Comparison of ENCODE assay signal across 8 mouse cellular contexts in genomic region chr13:106936256-106937137, GRCm38 (mm10). TPM values are rescaled to one million over a fixed set of nuclear protein-coding genes. Genes with fewer than 3 reads are reported as not detected.
A peak's percentile ranks its signal among the peaks of the same experiment; 100 is the strongest.
DNase-seq lines count a peak whose midpoint lies in the region; ATAC-seq and TF ChIP-seq lines count a peak whose summit lies in the region.

TSS of gene Ipo11 (minus strand) at chr13:106936958.

- no peaks in the 10 kb centered on the region for H3K36me3 ChIP-seq in kidney, embryonic 14.5 days (ENCODE audit: control insufficient read depth, insufficient read depth, low read length)
- H3K36me3 ChIP-seq in limb, embryonic 15.5 days: no peaks in the 10 kb centered on the region

- ATAC-seq in kidney, embryonic 14.5 days (ENCODE audit: low FRiP score, low TSS enrichment): peak; percentile 98
- ATAC-seq in limb, embryonic 15.5 days (ENCODE audit: insufficient number of reproducible peaks, low FRiP score, low TSS enrichment, low read depth): peak; percentile 94

- under 1% methylated on average over 84 of the region's 84 CpGs for WGBS in kidney, embryonic 14.5 days
- WGBS in limb, embryonic 15.5 days: under 1% methylated on average over 84 of the region's 84 CpGs

- no peak for TF ChIP-seq CTCF in bone marrow macrophage, adult 2 months (IDR thresholded peaks at IDR 0.05; ENCODE audit: low read depth, low read length)
- TF ChIP-seq CTCF in embryonic fibroblast, embryonic 13.5 days (IDR thresholded peaks at IDR 0.05; ENCODE audit: borderline replicate concordance, insufficient read depth, low read length): no peak

- H3K4me3 ChIP-seq in bone marrow macrophage, adult 2 months (ENCODE audit: insufficient read depth, low read length): peak within 1 kb of the TSS; percentile 99
- peak within 1 kb of the TSS; percentile 93 for H3K4me3 ChIP-seq in embryonic fibroblast, embryonic 13.5 days (ENCODE audit: insufficient read depth, low read length)
- peak within 1 kb of the TSS; percentile 98 for H3K4me3 ChIP-seq in kidney, embryonic 14.5 days (ENCODE audit: low read length)
- H3K4me3 ChIP-seq in limb, embryonic 15.5 days: peak within 1 kb of the TSS; percentile 100

- no peaks in the 10 kb centered on the region for H3K27me3 ChIP-seq in kidney, embryonic 14.5 days (ENCODE audit: control insufficient read depth, insufficient read depth, low read length)
- no peaks in the 10 kb centered on the region for H3K27me3 ChIP-seq in limb, embryonic 15.5 days

- peak within 1 kb of the TSS; percentile 61 for H3K4me2 ChIP-seq in kidney, embryonic 14.5 days (replicated peaks; ENCODE audit: low read depth, low read length)
- H3K4me2 ChIP-seq in limb, embryonic 15.5 days: peak within 1 kb of the TSS; percentile 69

- peaks cover 7% of the 10 kb centered on the region for H3K4me1 ChIP-seq in bone marrow macrophage, adult 2 months (ENCODE audit: control insufficient read depth, insufficient read depth, low read length)
- peaks cover 2% of the 10 kb centered on the region; the same call in 1 of the 2 replicates for H3K4me1 ChIP-seq in embryonic fibroblast, embryonic 13.5 days (ENCODE audit: control insufficient read depth, insufficient read depth, low read length)
- H3K4me1 ChIP-seq in kidney, embryonic 14.5 days (ENCODE audit: control insufficient read depth, insufficient read depth, low read length): no peaks in the 10 kb centered on the region
- no peaks in the 10 kb centered on the region; the same call in 1 of the 2 replicates for H3K4me1 ChIP-seq in limb, embryonic 15.5 days

- H3K27ac ChIP-seq in bone marrow macrophage, adult 2 months (ENCODE audit: insufficient read depth, low read depth, low read length): peak within 1 kb of the TSS; percentile 20; the same call in 1 of the 2 replicates
- H3K27ac ChIP-seq in embryonic fibroblast, embryonic 13.5 days (ENCODE audit: insufficient read depth, low read length): no peak within 1 kb of the TSS
- H3K27ac ChIP-seq in kidney, embryonic 14.5 days (ENCODE audit: low read depth, low read length): peak within 1 kb of the TSS; percentile 83
- H3K27ac ChIP-seq in limb, embryonic 15.5 days: peak within 1 kb of the TSS; percentile 86

- DNase-seq in A20 (ENCODE audit: low read depth, low spot score): peak; percentile 96
- peak; percentile 84 to 85 for DNase-seq in heart, adult 9 months (ENCODE audit: low spot score in 2 of 2)
- peak; percentile 68 to 79 for DNase-seq in monocyte, adult 2 months (ENCODE audit: low read depth in 1 of 2, low spot score in 2 of 2)
- peak; percentile 87 to 88 for DNase-seq in spleen, postnatal 36 days (ENCODE audit: low spot score in 2 of 2)

- H3K9me3 ChIP-seq in kidney, embryonic 14.5 days (ENCODE audit: control insufficient read depth, low read length): no peaks in the 10 kb centered on the region
- no peaks in the 10 kb centered on the region for H3K9me3 ChIP-seq in limb, embryonic 15.5 days

- TF ChIP-seq POLR2A in bone marrow macrophage, adult 2 months (IDR thresholded peaks at IDR 0.05; ENCODE audit: borderline replicate concordance, low read depth, low read length): no peak
- peak; percentile 81 for TF ChIP-seq POLR2A in embryonic fibroblast, embryonic 13.5 days (IDR thresholded peaks at IDR 0.05; ENCODE audit: low read depth, low read length)

- H3K9ac ChIP-seq in kidney, embryonic 14.5 days (ENCODE audit: low read depth, low read length): peak within 1 kb of the TSS; percentile 96
- H3K9ac ChIP-seq in limb, embryonic 15.5 days: peak within 1 kb of the TSS; percentile 89

RNA-seq across cellular contexts. Expression of gene Ipo11, which starts in this region (rescaled TPM):
- polyA plus RNA-seq in bone marrow macrophage, adult 2 months (2012; ENCODE audit: insufficient read depth, insufficient read length, missing spikeins): 24.3 and 25.3 TPM in 2 replicates
- polyA plus RNA-seq in embryonic fibroblast, embryonic 13.5 days (2011; ENCODE audit: insufficient read length, low read depth, missing spikeins): 31.5 and 38.1 TPM in 2 replicates
- 76.7 and 88.5 TPM in 2 replicates for polyA plus RNA-seq in kidney, embryonic 14.5 days (2014; fragmentation: Nextera tagmentation; extraction: Ambion mirVana)
- 41.2 and 42.4 TPM in 2 replicates for polyA plus RNA-seq in limb, embryonic 15.5 days (2015; fragmentation: Nextera tagmentation; extraction: Ambion mirVana)
